Mouse (Mus musculus) yolk sac, embryonic 10.5 days (tissue): Measurements from ENCODE around the gene Gm20547.
A peak's percentile ranks its signal among the peaks of the same experiment; 100 is the strongest.
"Not testable (repeated sequence)": the region's sequence is repeated elsewhere in the genome, so short reads cannot be mapped to it uniquely, and the experiment has no call there.

Experiments
- DNase-seq: peaks from one replicate; pipeline ENCODE4 v3.0.0-alpha.2; 2017; ENCODE audit warnings: low spot score

Gene Gm20547

DNA sequence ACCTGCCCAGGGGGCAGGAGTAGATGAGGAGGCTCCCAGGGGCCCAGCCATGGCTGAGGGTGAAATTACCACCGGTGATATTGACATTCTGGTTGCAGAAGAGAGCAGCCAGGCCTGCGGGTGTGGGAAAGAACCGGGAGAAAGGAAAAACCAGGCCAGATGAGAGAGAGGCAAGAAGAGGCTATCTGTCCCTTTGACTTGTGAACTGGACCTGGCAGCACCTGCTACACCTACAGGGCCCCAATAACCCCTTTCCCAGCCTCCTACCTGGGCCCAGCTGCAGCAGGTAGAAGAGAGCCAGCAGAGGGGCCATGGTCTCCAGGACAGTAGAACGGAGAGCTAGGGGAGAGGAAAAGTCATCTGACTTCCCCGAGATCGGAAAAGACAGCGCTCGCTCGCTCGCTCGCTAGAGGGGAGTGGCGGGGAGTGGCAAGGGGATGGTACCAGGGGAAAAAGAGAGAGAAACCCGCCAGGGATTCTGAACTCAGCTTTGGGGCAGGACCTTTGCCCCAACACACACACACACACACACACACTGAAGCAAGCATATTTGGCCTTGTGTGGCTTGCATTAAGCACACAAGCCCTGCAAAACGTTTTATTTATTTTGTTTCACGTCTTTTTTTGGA lies at the start of gene Gm20547:
Gene Gm20547, minus strand, starts transcription at position 360 of the 628 bp plus-strand sequence.
- peak; percentile 58 for DNase-seq

DNA sequence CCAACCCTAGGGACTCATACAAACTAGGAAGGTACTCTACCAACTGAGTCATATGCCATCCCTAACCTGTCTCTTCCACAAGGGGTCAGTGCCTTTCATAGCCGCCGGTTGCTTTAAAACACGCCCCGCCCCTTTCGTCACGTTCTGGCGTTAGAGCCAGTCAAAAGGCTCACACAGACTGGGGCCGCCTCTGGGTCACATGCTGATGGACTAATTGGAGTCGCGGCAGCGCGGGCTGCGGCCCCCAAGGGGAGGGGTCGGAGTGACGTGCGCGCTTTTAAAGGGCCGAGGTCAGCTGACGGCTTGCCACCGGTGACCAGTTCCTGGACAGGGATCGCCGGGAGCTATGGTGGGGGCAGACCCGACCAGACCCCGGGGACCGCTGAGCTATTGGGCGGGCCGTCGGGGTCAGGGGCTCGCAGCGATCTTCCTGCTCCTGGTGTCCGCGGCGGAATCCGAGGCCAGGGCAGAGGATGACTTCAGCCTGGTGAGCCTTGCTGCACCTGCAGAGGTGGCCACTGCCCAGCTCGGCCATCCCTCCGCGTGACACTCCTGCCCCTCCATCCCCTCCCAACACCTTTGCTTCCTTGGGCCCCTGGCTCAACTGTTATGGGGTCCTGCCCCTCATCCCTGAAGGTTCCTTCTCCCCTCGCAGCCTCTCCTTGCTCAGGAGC lies 49.4 kb upstream of the Gm20547 start, which contains the start of gene Neu1:
Gene Neu1, plus strand, starts transcription at position 193 of the 674 bp plus-strand sequence.
- peak; percentile 98 for DNase-seq

DNA sequence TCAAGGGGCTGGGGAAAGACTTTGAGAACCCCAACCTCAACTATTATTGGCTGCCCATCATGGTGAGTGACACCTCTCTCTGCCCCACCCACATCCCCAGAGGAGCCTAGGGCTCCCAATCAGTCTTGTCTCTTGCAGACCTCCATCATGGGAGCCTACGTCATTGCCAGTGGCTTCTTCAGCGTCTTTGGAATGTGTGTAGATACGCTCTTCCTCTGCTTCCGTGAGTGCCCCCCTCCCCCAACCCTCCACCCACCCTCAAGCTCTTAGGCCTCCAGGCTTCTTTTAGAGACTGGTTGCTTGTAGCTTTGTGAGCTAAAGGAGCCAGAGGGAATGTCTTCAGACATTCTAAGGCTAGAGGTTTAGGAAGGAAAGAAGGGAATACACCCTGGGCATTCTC lies 47.0 kb upstream of the Gm20547 start:
- no peak for DNase-seq

DNA sequence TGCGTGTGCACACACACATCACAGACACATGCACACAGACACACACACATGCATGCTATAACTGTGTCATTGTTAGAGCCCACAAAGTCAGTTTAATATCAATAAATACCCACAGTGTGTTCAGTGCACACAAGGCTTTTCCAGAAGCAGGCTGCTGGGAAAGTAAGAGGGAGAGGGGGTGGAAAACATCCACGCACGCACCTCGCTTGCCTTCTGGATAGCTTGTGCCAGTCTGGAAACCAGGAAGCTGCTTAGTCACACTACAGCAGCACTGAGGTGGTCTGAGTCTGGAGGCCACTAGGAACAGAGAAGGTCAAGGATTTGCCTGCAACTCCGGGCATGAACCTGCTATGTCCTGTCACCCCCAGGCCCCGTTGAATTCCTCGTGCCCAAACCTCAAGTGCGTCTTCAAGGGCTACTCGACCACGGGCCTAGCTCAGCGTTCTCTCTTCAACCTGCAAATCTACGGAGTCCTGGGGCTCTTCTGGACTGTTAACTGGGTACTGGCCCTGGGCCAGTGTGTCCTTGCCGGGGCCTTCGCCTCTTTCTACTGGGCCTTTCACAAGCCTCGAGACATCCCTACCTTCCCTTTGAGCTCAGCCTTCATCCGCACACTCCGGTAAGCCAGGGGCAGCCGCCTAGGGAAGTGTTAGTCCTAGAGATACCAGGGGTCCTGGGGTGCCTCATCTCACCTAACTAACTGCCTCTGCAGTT lies 45.6 kb upstream of the Gm20547 start:
- no peak for DNase-seq

DNA sequence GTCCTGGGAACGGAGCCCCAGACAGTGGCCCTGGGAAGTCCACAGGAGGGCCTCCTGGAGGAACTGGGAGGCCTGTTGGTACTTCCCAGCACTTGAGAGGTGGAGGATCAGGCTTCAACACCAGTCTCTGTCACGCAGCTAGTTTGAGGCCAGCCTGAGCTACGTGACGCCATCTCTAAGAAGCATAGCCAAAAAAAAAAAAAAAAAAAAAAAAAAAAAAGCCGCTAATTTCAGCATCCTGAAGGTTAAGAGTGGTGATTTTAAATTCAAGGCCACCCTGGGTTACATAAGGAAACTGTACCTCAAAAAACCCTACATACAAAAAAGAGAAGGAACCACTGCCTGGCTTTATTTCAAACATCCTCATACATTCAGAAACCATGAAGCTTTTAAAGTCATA lies 42.4 kb upstream of the Gm20547 start:
- no peak for DNase-seq

DNA sequence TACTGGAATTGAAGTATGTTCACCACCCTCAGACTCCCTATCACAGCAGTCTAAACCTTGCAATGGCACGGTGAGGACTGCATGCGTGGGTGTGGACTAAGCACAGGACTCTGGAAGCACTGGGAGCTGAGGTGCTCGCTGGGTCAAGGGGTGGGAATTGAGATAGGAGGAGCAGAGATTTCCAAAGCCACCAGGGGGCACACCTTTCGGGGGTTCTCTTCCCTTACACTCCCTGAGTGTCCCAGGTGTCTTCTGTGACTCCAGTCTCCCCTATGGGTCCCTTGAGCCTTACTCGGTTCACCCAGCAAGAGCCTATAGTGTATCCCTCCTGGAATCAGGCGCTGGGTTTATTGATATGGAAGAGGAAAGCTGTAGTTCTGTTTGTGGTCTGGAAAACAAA lies 41.1 kb upstream of the Gm20547 start:
- no peak for DNase-seq

DNA sequence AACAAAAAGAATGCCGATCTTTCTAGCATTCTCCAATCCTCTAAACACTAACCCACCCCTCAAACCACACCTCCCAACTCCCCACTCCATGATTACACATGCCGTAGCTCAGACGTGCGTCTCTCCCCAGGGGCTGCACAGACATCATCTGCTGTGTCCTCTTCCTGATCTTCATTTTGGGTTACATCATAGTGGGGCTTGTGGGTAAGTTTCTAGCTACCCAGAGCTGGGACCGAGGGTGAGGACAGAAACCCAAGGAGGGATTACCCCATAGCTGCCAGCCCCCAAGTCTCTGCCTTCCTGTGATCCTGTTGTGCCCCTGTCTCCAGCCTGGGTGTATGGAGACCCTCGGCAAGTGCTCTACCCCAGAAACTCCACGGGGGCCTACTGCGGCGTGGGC lies 35.3 kb upstream of the Gm20547 start:
- no peak for DNase-seq

DNA sequence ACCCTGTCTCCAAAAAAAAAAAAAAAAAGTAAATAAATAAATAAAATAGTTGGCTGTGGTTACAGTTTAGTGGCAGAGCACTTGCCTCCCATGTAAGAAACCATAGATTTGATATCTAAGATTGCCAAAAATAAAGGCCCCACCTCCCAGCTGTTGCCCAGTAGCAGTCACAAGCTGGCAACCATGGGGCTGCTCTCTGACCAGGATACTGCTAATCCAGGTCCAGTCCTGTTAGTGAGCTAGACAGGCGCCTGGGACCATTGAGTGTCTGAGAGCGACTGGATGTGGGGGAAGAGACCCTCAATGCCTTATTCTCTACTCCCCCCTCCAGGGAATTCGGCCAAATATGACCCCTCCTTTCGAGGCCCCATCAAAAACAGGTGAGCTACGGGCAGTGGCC lies 34.5 kb upstream of the Gm20547 start:
- no peak for DNase-seq

DNA sequence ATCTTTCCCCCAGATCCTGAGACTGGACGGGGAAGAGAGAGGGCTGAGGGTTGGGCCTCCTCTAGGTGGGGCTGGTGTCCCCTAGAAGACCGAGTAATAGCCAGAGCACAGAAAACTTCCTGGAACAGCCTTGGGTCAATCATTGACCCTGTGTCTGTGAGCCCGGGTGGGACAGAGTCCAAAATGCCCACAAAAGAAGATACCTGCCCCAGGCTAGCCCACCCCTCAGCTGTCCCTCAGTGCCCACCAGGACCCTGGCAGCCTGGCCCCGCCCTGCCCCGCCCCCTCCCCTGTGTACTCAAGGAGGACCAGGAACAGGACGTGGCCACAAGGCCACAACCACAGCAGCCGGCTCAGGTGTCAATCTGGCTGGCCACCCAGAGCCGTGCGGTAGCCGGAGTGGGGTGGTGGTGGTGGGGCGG lies 33.6 kb upstream of the Gm20547 start:
- peak; percentile 84 for DNase-seq

DNA sequence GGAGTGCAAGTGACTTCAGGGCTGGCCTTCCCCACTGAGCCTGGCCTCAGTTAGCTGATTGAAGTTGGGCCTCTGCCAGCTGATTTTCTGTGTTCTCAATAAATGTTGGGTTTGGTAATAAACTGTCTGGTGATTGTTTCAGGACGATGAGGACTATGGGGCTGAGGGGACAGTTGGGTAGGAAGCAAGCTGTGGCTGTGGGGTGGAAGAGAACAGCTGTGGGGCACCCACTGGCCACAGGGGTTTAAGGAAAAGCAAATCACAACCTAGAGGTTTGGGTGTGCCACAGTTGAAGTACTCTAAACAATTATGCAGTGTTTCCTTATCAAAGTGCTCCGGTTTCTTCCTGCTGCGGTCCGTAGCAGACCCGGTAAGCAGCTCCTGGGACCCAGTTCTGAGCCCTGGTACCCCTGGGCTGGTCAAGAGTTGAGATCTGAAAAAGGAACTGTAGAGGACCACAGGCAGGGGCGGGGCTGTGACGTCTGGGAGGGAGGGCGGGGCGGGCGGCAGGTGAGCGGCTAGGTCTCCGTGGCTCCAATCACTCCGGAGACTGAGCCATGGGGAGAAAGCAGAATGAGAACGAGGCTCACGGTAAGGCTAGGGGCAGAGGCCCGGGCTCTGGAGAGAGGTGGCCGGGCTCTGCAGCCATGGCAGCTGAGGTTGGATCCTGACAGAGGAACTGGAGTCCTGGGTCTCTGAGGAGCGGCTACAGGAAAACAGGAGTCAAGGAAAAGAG lies 32.3 kb upstream of the Gm20547 start, which contains the start of gene Slc44a4:
Gene Slc44a4, plus strand, starts transcription at position 537 of the 736 bp plus-strand sequence.
- peak; percentile 68 for DNase-seq

DNA sequence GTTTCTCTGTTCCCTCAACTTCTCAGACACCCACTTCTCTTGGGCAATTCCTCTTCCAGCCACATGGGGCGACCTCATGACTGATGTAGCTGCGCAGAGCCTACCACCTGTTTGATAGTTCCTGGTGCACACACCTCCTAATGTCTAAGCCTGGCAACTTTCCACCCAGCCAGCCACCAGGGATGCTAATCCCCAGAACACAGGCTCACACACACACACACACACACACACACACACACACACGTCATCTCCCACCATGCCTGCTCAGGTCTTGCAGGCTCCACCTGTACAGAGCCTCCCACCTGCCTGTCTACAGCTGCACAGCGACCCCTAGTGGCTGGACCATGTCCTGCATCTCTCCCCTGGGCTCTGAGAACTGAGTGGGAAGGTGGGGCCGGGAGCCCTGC lies 30.1 kb upstream of the Gm20547 start:
- DNase-seq: peak; percentile 81

DNA sequence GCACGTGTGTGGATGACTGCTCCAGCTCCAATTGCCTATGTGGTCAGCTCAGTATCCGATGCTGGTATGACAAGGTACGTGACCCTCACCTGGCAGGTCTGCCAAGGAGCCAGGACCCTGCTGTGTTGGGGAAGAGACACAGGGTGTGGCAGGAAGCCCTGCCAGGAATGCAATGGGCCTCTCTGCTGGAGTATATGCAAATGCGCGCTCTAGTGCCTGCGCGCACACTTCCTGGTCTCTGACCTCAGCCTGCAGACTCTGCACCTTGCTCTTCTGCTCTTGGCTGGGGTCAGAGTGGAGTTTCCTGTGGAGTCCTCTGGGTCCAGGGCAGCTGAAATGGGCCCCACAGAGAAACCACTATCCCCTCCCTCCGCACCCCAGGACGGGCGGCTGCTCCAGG lies 29.1 kb upstream of the Gm20547 start:
- DNase-seq: no peak

DNA sequence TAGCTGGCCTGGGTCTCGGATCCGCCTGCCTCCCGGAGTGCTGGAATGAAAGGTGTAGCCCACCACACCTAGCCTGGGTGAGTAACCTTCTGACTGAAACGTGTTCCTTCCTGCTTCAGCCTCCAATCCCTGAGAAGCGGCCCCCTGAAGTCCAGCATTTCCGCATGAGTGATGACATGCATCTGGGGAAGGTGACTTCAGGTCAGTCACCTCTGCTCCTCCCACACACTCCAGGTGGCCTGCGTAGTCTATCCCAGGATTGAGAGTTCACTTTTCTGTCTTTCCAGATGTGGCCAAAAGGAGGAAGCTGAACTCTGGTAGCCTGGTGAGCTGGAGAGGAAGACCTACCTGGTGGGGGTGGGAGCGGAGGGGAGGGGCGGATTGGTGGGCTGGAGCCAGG lies 21.1 kb upstream of the Gm20547 start:
- peak; percentile 76 for DNase-seq

DNA sequence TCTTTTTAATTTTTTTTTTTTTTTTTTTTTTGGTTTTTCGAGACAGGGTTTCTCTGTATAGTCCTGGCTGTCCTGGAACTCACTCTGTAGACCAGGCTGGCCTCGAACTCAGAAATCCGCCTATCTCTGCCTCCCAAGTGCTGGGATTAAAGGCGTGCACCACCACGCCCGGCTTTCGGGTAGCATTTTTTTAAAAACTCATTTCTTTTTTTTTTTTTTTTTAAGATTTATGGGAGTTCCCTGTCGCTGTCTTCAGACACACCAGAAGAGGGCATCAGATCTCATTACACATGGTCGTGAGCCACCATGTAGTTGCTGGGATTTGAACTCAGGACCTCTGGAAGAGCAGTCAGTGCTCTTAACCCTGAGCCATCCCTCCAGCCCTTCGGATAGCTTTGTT lies 20.1 kb upstream of the Gm20547 start:
- not testable (repeated sequence) for DNase-seq

DNA sequence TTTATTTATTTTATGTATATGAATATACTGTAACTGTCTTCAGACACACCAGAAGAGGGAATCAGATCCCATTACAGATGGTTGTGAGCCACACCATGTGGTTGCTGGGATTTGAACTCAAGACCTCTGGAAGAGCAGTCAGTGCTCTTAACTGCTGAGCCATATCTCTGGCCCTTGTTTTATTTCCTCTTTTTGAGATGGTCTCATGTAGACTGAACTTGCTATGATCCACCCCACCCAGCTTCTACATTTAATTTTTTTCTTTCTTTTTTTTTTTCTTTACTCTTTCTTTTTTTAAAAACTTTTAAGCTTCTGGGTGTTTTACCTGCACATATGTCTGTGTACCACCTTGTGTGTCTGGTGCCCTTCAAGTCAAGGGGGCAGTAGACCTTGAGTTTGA lies 19.0 kb upstream of the Gm20547 start:
- DNase-seq: not testable (repeated sequence)

DNA sequence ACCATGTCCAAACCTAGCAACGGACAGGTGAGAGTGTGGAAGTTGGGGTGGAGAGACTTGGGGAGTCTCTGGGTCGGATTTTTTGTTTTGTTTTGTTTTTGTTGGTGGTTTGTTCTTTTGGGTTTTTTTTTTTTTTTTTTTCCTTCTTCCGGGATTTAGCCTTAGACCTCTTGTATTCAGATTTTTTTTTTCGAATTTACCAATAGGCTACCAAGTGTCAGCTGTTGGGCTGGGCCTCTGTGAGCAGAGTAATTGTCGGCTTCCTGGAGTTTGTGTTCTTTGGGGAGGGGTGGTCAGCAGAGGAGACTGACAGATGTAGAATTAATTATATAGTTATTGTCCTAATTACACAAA lies 18.0 kb upstream of the Gm20547 start:
- no peak for DNase-seq

DNA sequence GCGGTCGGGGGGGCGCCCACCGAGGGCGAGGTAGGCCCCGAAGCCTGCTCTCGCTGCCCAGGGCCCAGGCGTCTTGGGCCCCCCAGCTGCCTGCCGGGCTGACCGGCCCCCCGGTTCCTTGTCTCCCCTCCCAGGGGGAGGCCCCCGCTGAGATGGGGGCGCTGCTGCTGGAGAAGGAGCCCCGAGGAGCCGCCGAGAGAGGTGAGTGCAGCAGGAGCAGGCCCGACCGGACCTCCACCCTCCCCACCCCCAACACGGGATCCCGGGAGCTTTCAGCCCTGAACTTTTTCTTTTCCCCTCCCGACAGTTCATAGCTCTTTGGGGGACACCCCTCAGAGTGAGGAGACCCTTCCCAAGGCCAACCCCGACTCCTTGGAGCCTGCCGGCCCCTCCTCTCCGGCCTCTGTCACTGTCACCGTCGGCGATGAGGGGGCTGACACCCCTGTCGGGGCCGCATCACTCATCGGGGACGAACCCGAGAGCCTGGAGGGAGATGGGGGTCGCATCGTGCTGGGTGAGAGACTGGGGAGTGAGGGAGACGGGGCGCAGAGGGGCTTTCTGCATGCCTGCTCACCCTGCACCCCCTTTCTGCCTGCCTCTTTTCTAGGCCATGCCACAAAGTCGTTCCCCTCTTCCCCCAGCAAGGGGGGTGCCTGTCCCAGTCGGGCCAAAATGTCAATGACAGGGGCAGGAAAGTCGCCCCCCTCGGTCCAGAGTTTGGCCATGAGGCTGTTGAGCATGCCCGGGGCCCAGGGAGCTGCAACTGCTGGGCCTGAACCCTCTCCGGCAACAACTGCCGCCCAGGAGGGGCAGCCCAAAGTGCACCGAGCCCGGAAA lies 17.4 kb upstream of the Gm20547 start:
- DNase-seq: peak; percentile 57

DNA sequence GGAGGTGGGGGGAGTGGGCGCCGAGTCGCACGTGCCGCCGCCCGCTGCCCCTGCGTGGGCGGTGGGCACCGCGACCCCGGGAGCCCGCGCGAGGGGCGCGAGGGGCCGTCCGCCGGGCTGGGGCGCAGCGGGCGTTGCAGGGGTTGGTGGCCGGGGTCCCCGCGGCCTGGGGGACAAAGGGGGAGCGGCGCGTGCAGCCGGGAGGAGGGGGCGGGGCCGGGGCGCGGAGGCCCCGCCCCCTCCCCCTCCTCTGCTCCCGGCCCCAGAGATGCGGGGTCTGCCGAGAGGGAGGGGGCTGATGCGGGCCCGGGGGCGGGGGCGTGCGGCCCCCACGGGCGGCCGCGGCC lies 16.8 kb upstream of the Gm20547 start:
- peak; percentile 71 for DNase-seq

DNA sequence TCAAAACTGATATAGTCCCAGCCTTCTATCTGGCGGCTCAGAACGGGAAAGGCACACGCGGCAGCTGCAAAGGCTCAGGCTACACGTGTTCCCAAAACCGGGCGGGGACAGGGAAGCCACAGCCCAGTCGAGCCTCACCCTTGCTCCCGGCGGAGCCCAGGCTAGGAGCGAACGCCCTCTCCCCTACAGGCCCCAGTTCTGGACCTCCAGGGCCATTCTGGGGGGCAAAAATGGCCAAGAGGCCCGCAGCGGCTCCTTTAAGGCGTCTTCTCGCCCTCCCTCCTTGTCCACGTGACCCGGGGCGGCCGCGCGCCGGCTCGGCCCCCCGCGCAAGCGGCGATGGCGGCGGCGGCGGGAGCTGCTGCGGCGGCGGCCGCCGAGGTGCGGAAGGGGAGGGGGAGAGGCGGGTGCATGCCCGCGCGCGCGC lies 16.3 kb upstream of the Gm20547 start, which contains the start of the genes C2 and Ehmt2:
Gene C2, minus strand, starts transcription at position 106 of the 427 bp plus-strand sequence.
Gene Ehmt2, plus strand, starts transcription at position 310 of the 427 bp plus-strand sequence.
- peak; percentile 89 for DNase-seq

DNA sequence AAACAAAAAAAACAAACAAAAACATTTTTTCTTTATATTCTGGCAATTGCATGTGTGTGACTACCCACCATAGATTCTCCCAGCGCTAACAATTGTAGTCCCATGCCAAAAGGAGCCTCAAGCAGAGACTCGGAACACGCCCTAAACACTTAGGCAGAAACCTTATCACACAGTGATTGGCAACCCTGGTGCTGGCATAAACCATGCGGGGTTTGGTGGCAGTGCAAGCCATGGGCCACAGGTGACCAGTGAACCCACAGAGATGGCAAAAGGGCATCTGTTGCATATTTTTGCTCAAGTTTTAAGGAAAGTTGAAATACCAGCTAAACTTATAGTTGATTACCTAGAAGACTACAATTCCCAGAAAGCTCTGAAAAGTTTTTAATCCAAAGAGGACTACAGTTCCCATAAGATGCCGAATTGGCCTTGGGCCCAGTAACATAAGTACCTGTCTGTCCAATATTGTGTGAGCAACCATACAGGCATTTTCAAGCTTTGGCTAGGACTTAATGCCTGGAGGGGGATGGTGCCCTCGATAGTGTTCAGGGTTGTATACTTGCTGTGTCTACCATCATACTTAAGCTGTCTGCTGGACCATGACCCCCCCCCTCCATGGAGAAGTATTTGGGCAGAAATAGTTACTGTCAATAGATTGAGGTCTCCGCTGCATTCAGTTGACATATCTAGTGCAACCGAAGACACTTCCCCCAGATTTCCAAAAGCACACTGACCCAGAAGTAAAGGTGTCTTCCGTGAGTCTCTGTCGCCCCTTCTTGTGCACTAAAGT lies 15.7 kb upstream of the Gm20547 start:
- DNase-seq: no peak

DNA sequence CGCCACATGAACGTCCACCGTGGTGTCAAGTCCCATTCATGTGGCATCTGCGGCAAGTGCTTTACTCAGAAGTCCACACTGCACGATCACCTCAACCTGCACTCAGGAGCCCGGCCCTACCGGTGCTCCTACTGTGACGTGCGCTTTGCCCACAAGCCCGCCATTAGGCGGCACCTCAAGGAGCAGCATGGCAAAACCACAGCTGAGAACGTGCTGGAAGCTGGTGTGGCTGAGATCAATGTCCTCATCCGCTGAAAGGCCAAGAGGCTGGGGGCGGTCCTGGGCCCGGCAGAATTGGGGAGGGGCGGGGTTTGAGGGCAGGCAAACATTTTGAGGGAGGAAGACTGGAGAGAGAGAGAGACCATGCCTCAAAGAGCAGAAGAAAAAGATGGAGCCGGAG lies 14.5 kb upstream of the Gm20547 start:
- no peak for DNase-seq
